Mouse (Mus musculus) Patski (cell line): Measurements from ENCODE around the gene Bicdl1. TPM values are rescaled to one million over a fixed set of nuclear protein-coding genes. Genes with fewer than 3 reads are reported as not detected.

Source experiments
- ATAC-seq: fragments of 100-300 bp; one replicate; pipeline ENCODE4 v1.8.0; 2021
- CTCF ChIA-PET: fragments of 350-600 bp; sonication (Branson Sonifier 250); formaldehyde crosslinking; loops from one replicate; lab custom pipeline; 2022; ENCODE audit warnings: inconsistent platforms; lab: Charles Lee
- POLR2A ChIA-PET: fragments of 350-600 bp; sonication (Branson Sonifier 250); formaldehyde crosslinking; loops from one replicate; lab custom pipeline; 2022; ENCODE audit warnings: antibody characterized with exemption, inconsistent platforms; lab: Charles Lee
- DNase-seq: peaks from one replicate; pipeline ENCODE4 v3.0.0-alpha.2; 2011; ENCODE audit warnings: low read depth, low spot score
- H3K27me3 ChIP-seq: fragments of 371-371 bp; one replicate; pipeline ENCODE4 v1.5.1; 2021
- CTCF ChIP-seq: fragments of 100-300 bp; IDR thresholded peaks from one replicate; pipeline ENCODE4 v1.5.1; 2021
- in situ Hi-C: fragments of 300-500 bp; cut with MboI; formaldehyde crosslinking; loops from 3 replicates; pipeline ENCODE4 v1.11.1; 2018; ENCODE audit warnings: low pct_unique_long_range_greater_than_20kb, mixed read lengths
- polyA plus RNA-seq: library from polyadenylated mRNA; unstranded; gene quantifications from one replicate; pipeline ENCODE4 v1.2.3, GENCODE M21; 2021

The Bicdl1 gene
- polyA plus RNA-seq, 1 experiment from 2014 or later, result 30.8 TPM

GRCm38 (mm10) chr5:115633060-115633459 is 98.4 kb downstream of the Bicdl1 start:
- CTCF ChIA-PET, result interaction anchor here (0.9 to 2.0 kb wide), 4 partner anchors 11 to 19 kb away, joined by 3 to 8 read pairs (median 3); no protein-coding TSS in a partner anchor
- TF ChIP-seq CTCF, result no peak
- H3K27me3 ChIP-seq, result no peaks in the 10 kb centered on the region
- POLR2A ChIA-PET, result interaction anchor here (0.6 to 1.9 kb wide), 7 partner anchors 11 to 126 kb away, joined by 3 to 6 read pairs (median 3); no protein-coding TSS in a partner anchor
- DNase-seq, result no peak
- ATAC-seq, result no peak
- in situ Hi-C loops, result no loop called here

- in situ Hi-C loops, result no loop called here
- POLR2A ChIA-PET, result interaction anchor here (0.7 to 1.9 kb wide), 8 partner anchors 9 to 125 kb away, joined by 3 to 7 read pairs (median 4); partner anchors contain the start of gene Bicdl1
- H3K27me3 ChIP-seq, result no peaks in the 10 kb centered on the region
- DNase-seq, result peak; percentile 13
- CTCF ChIA-PET, result interaction anchor here (1.0 to 1.3 kb wide), 2 partner anchors 16 to 18 kb away, joined by 3 to 4 read pairs; no protein-coding TSS in a partner anchor
- no peak for TF ChIP-seq CTCF
- ATAC-seq, result peak; percentile 19
Observed at GRCm38 (mm10) chr5:115632358-115632714, 99.1 kb downstream of the Bicdl1 start.

- ATAC-seq (peak; percentile 73), DNase-seq (peak; percentile 38)
- CTCF ChIA-PET, result interaction anchor here (1.3 kb wide), 1 partner anchor 16 kb away, joined by 4 read pairs; no protein-coding TSS in a partner anchor
- TF ChIP-seq CTCF, result no peak
- in situ Hi-C loops, result no loop called here
- H3K27me3 ChIP-seq, result no peaks in the 10 kb centered on the region
- POLR2A ChIA-PET, result interaction anchor here (0.6 to 1.9 kb wide), 10 partner anchors 9 to 151 kb away, joined by 3 to 7 read pairs (median 4); partner anchors contain the start of gene Bicdl1
Observed at GRCm38 (mm10) chr5:115631505-115632357, 99.7 kb downstream of the Bicdl1 start, which contains the start of gene Rab35. Gene Rab35, plus strand, starts transcription at chr5:115631908.

GRCm38 (mm10) chr5:115630291-115630690 is 101.1 kb downstream of the Bicdl1 start:
- ChIA-PET POLR2A (no interaction called here), CTCF (interaction anchor here (1.7 kb wide), 1 partner anchor 13 kb away, joined by 5 read pairs; no protein-coding TSS in a partner anchor)
- ATAC-seq (no peak), DNase-seq (no peak)
- H3K27me3 ChIP-seq, result no peaks in the 10 kb centered on the region
- in situ Hi-C loops, result no loop called here
- TF ChIP-seq CTCF, result no peak

GRCm38 (mm10) chr5:115629672-115630071 is 101.7 kb downstream of the Bicdl1 start:
- DNase-seq, result no peak
- no peaks in the 10 kb centered on the region for H3K27me3 ChIP-seq
- in situ Hi-C loops, result no loop called here
- no peak for ATAC-seq
- TF ChIP-seq CTCF, result no peak
- CTCF ChIA-PET, result interaction anchor here (1.7 kb wide), 1 partner anchor 13 kb away, joined by 5 read pairs; no protein-coding TSS in a partner anchor
- POLR2A ChIA-PET, result no interaction called here

GRCm38 (mm10) chr5:115628083-115628482 is 103.3 kb downstream of the Bicdl1 start:
- no peak for TF ChIP-seq CTCF
- no peaks in the 10 kb centered on the region for H3K27me3 ChIP-seq

GRCm38 (mm10) chr5:115626237-115626886 is 105.1 kb downstream of the Bicdl1 start:
- DNase-seq (no peak), ATAC-seq (no peak)
- ChIA-PET CTCF (no interaction called here), POLR2A (no interaction called here)
- in situ Hi-C loops, result no loop called here
- H3K27me3 ChIP-seq, result no peaks in the 10 kb centered on the region
- TF ChIP-seq CTCF, result no peak

More at GRCm38 (mm10) chr5:115628083-115628482, 103.3 kb downstream of the Bicdl1 start:
- POLR2A ChIA-PET, result interaction anchor here (1.2 kb wide), 1 partner anchor 10 kb away, joined by 3 read pairs; no protein-coding TSS in a partner anchor
- in situ Hi-C loops, result no loop called here
- CTCF ChIA-PET, result no interaction called here
- ATAC-seq, result no peak
- no peak for DNase-seq

- no peak for ATAC-seq
- POLR2A ChIA-PET, result interaction anchor here (0.9 to 1.6 kb wide), 2 partner anchors 8 kb away, joined by 4 to 7 read pairs; partner anchors contain the start of gene Rab35
- TF ChIP-seq CTCF, result no peak
- DNase-seq, result no peak
- no peaks in the 10 kb centered on the region for H3K27me3 ChIP-seq
- in situ Hi-C loops, result no loop called here
- CTCF ChIA-PET, result no interaction called here
Observed at GRCm38 (mm10) chr5:115623694-115624440, 107.6 kb downstream of the Bicdl1 start.

GRCm38 (mm10) chr5:115622686-115623085 is 108.7 kb downstream of the Bicdl1 start:
- no peak for TF ChIP-seq CTCF
- in situ Hi-C loops, result no loop called here
- H3K27me3 ChIP-seq, result no peaks in the 10 kb centered on the region
- POLR2A ChIA-PET, result interaction anchor here (0.8 to 0.9 kb wide), 2 partner anchors 9 to 48 kb away, joined by 3 to 7 read pairs; partner anchors contain the start of gene Rab35
- CTCF ChIA-PET, result no interaction called here
- ATAC-seq (no peak), DNase-seq (no peak)

GRCm38 (mm10) chr5:115619690-115620089 is 111.7 kb downstream of the Bicdl1 start:
- ChIA-PET POLR2A (interaction anchor here (0.8 kb wide), 1 partner anchor 12 kb away, joined by 3 read pairs; the partner anchor contains the start of gene Rab35), CTCF (no interaction called here)
- TF ChIP-seq CTCF, result no peak
- ATAC-seq, result no peak
- DNase-seq, result no peak
- H3K27me3 ChIP-seq, result no peaks in the 10 kb centered on the region
- in situ Hi-C loops, result no loop called here
